Mouse (Mus musculus) ES-CJ7 (cell line): Measurements from ENCODE around the gene Mup14.
"Not testable (repeated sequence)": the region's sequence is repeated elsewhere in the genome, so short reads cannot be mapped to it uniquely, and the experiment has no call there.

Experiments
- DNase-seq: peaks from one replicate; pipeline ENCODE4 v3.0.0; 2011; ENCODE audit warnings: low read depth, low spot score

Gene Mup14

GRCm38 (mm10) chr4:61303900-61304299, at the start of gene Mup14:
Mup14 (minus strand) TSS chr4:61304000.
- DNase-seq, result not testable (repeated sequence)

- DNase-seq, result not testable (repeated sequence)
Measured at GRCm38 (mm10) chr4:61338108-61338507, 34.3 kb upstream of the Mup14 start.
